Mouse (Mus musculus): ENCODE data around the gene Hist2h2aa2.
A peak's percentile ranks its signal among the peaks of the same experiment; 100 is the strongest.
"Not testable (repeated sequence)": the region's sequence is repeated elsewhere in the genome, so short reads cannot be mapped to it uniquely, and the experiment has no call there.

The Hist2h2aa2 gene

GRCm38 (mm10) chr3:96261623-96262022 lies 21.5 kb upstream of the Hist2h2aa2 start:
- no peak for DNase-seq

GRCm38 (mm10) chr3:96260220-96260619 lies 20.1 kb upstream of the Hist2h2aa2 start:
- no peak for DNase-seq

- no peak for DNase-seq
Measured at GRCm38 (mm10) chr3:96257190-96257589, 17.1 kb upstream of the Hist2h2aa2 start.

GRCm38 (mm10) chr3:96255926-96256593 lies 16.0 kb upstream of the Hist2h2aa2 start:
- no peak for DNase-seq

GRCm38 (mm10) chr3:96254683-96255355 lies 14.7 kb upstream of the Hist2h2aa2 start:
- no peak for DNase-seq

GRCm38 (mm10) chr3:96251787-96252186 lies 11.7 kb upstream of the Hist2h2aa2 start:
- no peak for DNase-seq

- no peak for DNase-seq
Measured at GRCm38 (mm10) chr3:96250890-96251289, 10.8 kb upstream of the Hist2h2aa2 start.

GRCm38 (mm10) chr3:96249034-96249345 lies 8.9 kb upstream of the Hist2h2aa2 start:
- no peak for DNase-seq

- DNase-seq: no peak
Measured at GRCm38 (mm10) chr3:96248141-96249033, 8.3 kb upstream of the Hist2h2aa2 start.

- no peak for DNase-seq
Measured at GRCm38 (mm10) chr3:96247356-96248140, 7.5 kb upstream of the Hist2h2aa2 start.

GRCm38 (mm10) chr3:96246427-96246856 lies 6.4 kb upstream of the Hist2h2aa2 start, which contains the start of gene Hist2h3c1:
Gene Hist2h3c1, plus strand, starts transcription at chr3:96246685.
- not testable (repeated sequence) for DNase-seq

- DNase-seq: not testable (repeated sequence)
Measured at GRCm38 (mm10) chr3:96246018-96246417, 5.9 kb upstream of the Hist2h2aa2 start.

- DNase-seq: peak; percentile 88 to 90
Measured at GRCm38 (mm10) chr3:96245003-96245886, 5.2 kb upstream of the Hist2h2aa2 start, which contains the start of gene Hist2h2aa1. Gene Hist2h2aa1, plus strand, starts transcription at chr3:96245497.

- DNase-seq: no peak
Measured at GRCm38 (mm10) chr3:96243921-96244572, 4.0 kb upstream of the Hist2h2aa2 start.

- no peak for DNase-seq
Measured at GRCm38 (mm10) chr3:96240799-96241197, 722 bp upstream of the Hist2h2aa2 start.

GRCm38 (mm10) chr3:96238954-96239793 lies 902 bp downstream of the Hist2h2aa2 start, which contains the start of gene Hist2h3c2:
Gene Hist2h3c2, minus strand, starts transcription at chr3:96239127.
- peak; percentile 28 to 44 for DNase-seq

- no peak for DNase-seq
Measured at GRCm38 (mm10) chr3:96237904-96238511, 2.1 kb downstream of the Hist2h2aa2 start.

GRCm38 (mm10) chr3:96237335-96237903 lies 2.7 kb downstream of the Hist2h2aa2 start:
- no peak for DNase-seq

- DNase-seq: no peak
Measured at GRCm38 (mm10) chr3:96236834-96237334, 3.2 kb downstream of the Hist2h2aa2 start.
